Mouse (Mus musculus): ENCODE data around the gene Ssbp3. TPM values are rescaled to one million over a fixed set of nuclear protein-coding genes. Genes with fewer than 3 reads are reported as not detected.

The Ssbp3 gene
- total and polyA plus RNA-seq, 2 experiments from 2014 or later: 108 to 155 TPM

- Histone ChIP-seq H3K4me1 (ENCODE audit: insufficient read depth, low read length) (peaks cover 37% of the 10 kb centered on the region), H3K4me3 (ENCODE audit: low read length) (no peak overlapping the region), H3K27me3 (ENCODE audit: insufficient read depth, low read length) (no peaks in the 10 kb centered on the region), H3K9ac (replicated peaks; ENCODE audit: low read length) (no peak overlapping the region), H3K36me3 (ENCODE audit: insufficient read depth, low read length) (no peaks in the 10 kb centered on the region), H3K4me2 (ENCODE audit: low read depth, low read length) (no peak overlapping the region), H3K27ac (no peak overlapping the region), H3K9me3 (ENCODE audit: low read length) (no peaks in the 10 kb centered on the region)
- no peak for ATAC-seq
- no peak for TF ChIP-seq CTCF (IDR thresholded peaks at IDR 0.05; ENCODE audit: low read depth)
- WGBS: 33% methylated on average over 13 of the region's 13 CpGs
- DNase-seq (ENCODE audit: low spot score): no peak
Measured at GRCm38 (mm10) chr4:106996305-106997076, 86.0 kb downstream of the Ssbp3 start.

- H3K9ac ChIP-seq (replicated peaks; ENCODE audit: low read length): no peak overlapping the region
Measured at GRCm38 (mm10) chr4:107001259-107001810, 90.8 kb downstream of the Ssbp3 start.

GRCm38 (mm10) chr4:107001916-107002488 lies 91.5 kb downstream of the Ssbp3 start:
- no peak overlapping the region for H3K9ac ChIP-seq (replicated peaks; ENCODE audit: low read length)
- 44% methylated on average over 14 of the region's 14 CpGs for WGBS

More at GRCm38 (mm10) chr4:107001259-107001810, 90.8 kb downstream of the Ssbp3 start:
- ATAC-seq: no peak
- no peak overlapping the region for H3K27ac ChIP-seq
- TF ChIP-seq CTCF (IDR thresholded peaks at IDR 0.05; ENCODE audit: low read depth): no peak
- no peaks in the 10 kb centered on the region for H3K9me3 ChIP-seq (ENCODE audit: low read length)
- no peak for DNase-seq (ENCODE audit: low spot score)
- no peak overlapping the region for H3K4me3 ChIP-seq (ENCODE audit: low read length)
- H3K36me3 ChIP-seq (ENCODE audit: insufficient read depth, low read length): no peaks in the 10 kb centered on the region
- 56% methylated on average over 5 of the region's 5 CpGs for WGBS
- no peaks in the 10 kb centered on the region for H3K27me3 ChIP-seq (ENCODE audit: insufficient read depth, low read length)
- peaks cover 35% of the 10 kb centered on the region for H3K4me1 ChIP-seq (ENCODE audit: insufficient read depth, low read length)
- no peak overlapping the region for H3K4me2 ChIP-seq (ENCODE audit: low read depth, low read length)

DNA sequence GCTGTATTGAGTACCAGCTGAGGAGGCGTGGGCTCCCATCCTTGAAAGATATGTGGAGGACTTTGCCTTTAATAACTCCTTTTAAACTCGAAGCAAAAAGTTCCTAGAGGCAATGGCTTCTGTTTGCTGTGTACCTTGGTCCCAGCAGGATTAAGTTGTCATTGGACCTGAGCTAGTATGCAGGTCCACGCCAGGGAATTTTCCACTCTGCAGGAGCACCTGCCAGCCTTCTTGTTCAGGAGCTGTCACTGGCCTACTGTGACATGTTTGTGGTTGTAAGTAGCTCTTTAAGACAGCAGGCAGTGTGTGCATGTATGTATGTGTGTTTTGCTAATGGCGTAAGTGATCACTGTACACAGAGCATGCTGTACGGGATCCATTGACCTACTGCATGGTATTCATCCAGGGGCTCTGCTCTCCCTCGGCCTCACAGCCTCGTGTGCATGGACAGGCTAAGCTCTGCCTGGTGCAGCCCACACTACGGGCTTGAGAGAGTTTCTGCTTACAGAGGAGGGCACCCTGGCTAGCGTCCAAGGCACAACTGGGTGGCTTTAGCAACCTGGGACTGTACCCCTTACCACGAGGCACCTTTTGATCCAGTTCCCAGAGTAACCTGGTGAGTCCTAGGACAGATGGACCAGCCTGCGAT lies 92.1 kb downstream of the Ssbp3 start:
- Histone ChIP-seq H3K36me3 (ENCODE audit: insufficient read depth, low read length) (no peaks in the 10 kb centered on the region), H3K27me3 (ENCODE audit: insufficient read depth, low read length) (no peaks in the 10 kb centered on the region), H3K4me3 (ENCODE audit: low read length) (no peak overlapping the region), H3K9ac (replicated peaks; ENCODE audit: low read length) (no peak overlapping the region), H3K27ac (peak overlapping the region; percentile 36; the same call in 1 of the 2 replicates), H3K4me1 (ENCODE audit: insufficient read depth, low read length) (peaks cover 29% of the 10 kb centered on the region), H3K4me2 (ENCODE audit: low read depth, low read length) (no peak overlapping the region), H3K9me3 (ENCODE audit: low read length) (no peaks in the 10 kb centered on the region)
- DNase-seq (ENCODE audit: low spot score) (no peak), ATAC-seq (peak; percentile 45)
- no peak for TF ChIP-seq CTCF (IDR thresholded peaks at IDR 0.05; ENCODE audit: low read depth)
- WGBS: 45% methylated on average over 11 of the region's 11 CpGs

More at GRCm38 (mm10) chr4:107001916-107002488, 91.5 kb downstream of the Ssbp3 start:
- Histone ChIP-seq H3K4me3 (ENCODE audit: low read length) (no peak overlapping the region), H3K4me1 (ENCODE audit: insufficient read depth, low read length) (peaks cover 29% of the 10 kb centered on the region), H3K9me3 (ENCODE audit: low read length) (no peaks in the 10 kb centered on the region), H3K4me2 (ENCODE audit: low read depth, low read length) (no peak overlapping the region), H3K36me3 (ENCODE audit: insufficient read depth, low read length) (no peaks in the 10 kb centered on the region), H3K27ac (0 out of 2 replicates have a peak overlapping the region, but pooled peaks have one; percentile 36), H3K27me3 (ENCODE audit: insufficient read depth, low read length) (no peaks in the 10 kb centered on the region)
- TF ChIP-seq CTCF (IDR thresholded peaks at IDR 0.05; ENCODE audit: low read depth): no peak
- DNase-seq (ENCODE audit: low spot score): no peak
- no peak; the same call in 1 of the 2 replicates for ATAC-seq

- ATAC-seq: no peak
- Histone ChIP-seq H3K4me2 (ENCODE audit: low read depth, low read length) (no peak overlapping the region), H3K27me3 (ENCODE audit: insufficient read depth, low read length) (no peaks in the 10 kb centered on the region), H3K27ac (peak overlapping the region; percentile 36; the same call in 1 of the 2 replicates), H3K4me3 (ENCODE audit: low read length) (no peak overlapping the region), H3K4me1 (ENCODE audit: insufficient read depth, low read length) (peaks cover 29% of the 10 kb centered on the region), H3K36me3 (ENCODE audit: insufficient read depth, low read length) (no peaks in the 10 kb centered on the region), H3K9me3 (ENCODE audit: low read length) (no peaks in the 10 kb centered on the region), H3K9ac (replicated peaks; ENCODE audit: low read length) (no peak overlapping the region)
- 49% methylated on average over 2 of the region's 2 CpGs for WGBS
- DNase-seq (ENCODE audit: low spot score): no peak
- no peak for TF ChIP-seq CTCF (IDR thresholded peaks at IDR 0.05; ENCODE audit: low read depth)
Measured at GRCm38 (mm10) chr4:107003199-107003598, 92.7 kb downstream of the Ssbp3 start.

- no peak overlapping the region for H3K9ac ChIP-seq (replicated peaks; ENCODE audit: low read length)
- H3K4me1 ChIP-seq (ENCODE audit: insufficient read depth, low read length): peaks cover 29% of the 10 kb centered on the region
- no peaks in the 10 kb centered on the region for H3K36me3 ChIP-seq (ENCODE audit: insufficient read depth, low read length)
- H3K27ac ChIP-seq: no peak overlapping the region; the same call in 1 of the 2 replicates
- H3K27me3 ChIP-seq (ENCODE audit: insufficient read depth, low read length): no peaks in the 10 kb centered on the region
- no peaks in the 10 kb centered on the region for H3K9me3 ChIP-seq (ENCODE audit: low read length)
- H3K4me2 ChIP-seq (ENCODE audit: low read depth, low read length): no peak overlapping the region
- H3K4me3 ChIP-seq (ENCODE audit: low read length): no peak overlapping the region
- DNase-seq (ENCODE audit: low spot score) (no peak), ATAC-seq (no peak)
- 70% methylated on average over 3 of the region's 3 CpGs for WGBS
- TF ChIP-seq CTCF (IDR thresholded peaks at IDR 0.05; ENCODE audit: low read depth): no peak
Measured at GRCm38 (mm10) chr4:107003786-107004185, 93.3 kb downstream of the Ssbp3 start.

Data from hindbrain, postnatal 0 days (tissue).